Mouse (Mus musculus) testis, adult 2 months (tissue): ENCODE data around the gene Stn1.

Source experiments
- CTCF ChIP-seq: fragments of 200-500 bp; IDR thresholded peaks from 2 replicates; pipeline ENCODE4 v1.5.1; 2012; ENCODE audit warnings: low read depth, mild to moderate bottlenecking, inconsistent platforms, low read length, moderate library complexity; ENCODE audit not compliant: control insufficient read depth, insufficient read depth, insufficient replicate concordance
- POLR2A ChIP-seq: fragments of 200-500 bp; IDR thresholded peaks from 2 replicates; pipeline ENCODE4 v1.6.1; 2012; ENCODE audit warnings: low read depth, mild to moderate bottlenecking, inconsistent platforms, low read length, moderate library complexity; ENCODE audit not compliant: control insufficient read depth

GRCm38 (mm10) chr19:47534131-47534530, 3.2 kb downstream of the Stn1 start:
- TF ChIP-seq CTCF (no peak), POLR2A (no peak)
